Comparison of ENCODE assay signal across 16 mouse cellular contexts in the genomic region with DNA sequence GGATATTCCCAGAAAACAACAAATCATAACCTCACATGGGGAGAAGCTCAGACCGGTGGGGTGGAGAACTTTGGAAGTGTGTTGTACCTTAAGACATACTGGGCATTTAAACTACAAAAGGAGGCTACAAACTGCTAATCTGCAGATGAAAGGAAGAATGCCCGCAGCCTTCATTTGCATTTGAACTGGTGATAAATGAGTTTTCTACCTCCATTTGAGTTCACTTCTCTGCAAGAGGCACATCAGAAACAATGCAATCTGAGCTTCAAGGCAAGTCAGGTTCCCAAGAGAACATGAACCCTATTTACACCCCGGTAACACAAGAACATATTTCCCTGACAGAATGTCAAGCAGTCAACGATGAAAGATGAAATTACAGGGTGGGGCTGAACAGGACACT. TPM values are rescaled to one million over a fixed set of nuclear protein-coding genes. Genes with fewer than 3 reads are reported as not detected.
DNase-seq lines count a peak whose midpoint lies in the region; ATAC-seq and TF ChIP-seq lines count a peak whose summit lies in the region.
"Had no signal": no experiment of that assay in that cellular context is flagged by ENCODE, and none has a peak within 500 bp of the region (broad histone marks: within the 10 kb centered on the region; RNA-seq: fewer than 3 reads in every experiment).

No protein-coding gene starts in this region.

- no peak overlapping the region for H3K4me2 ChIP-seq in midbrain, embryonic 11.5 days
- no peak overlapping the region for H3K4me2 ChIP-seq in midbrain, embryonic 13.5 days (replicated peaks)
- no peak overlapping the region for H3K4me2 ChIP-seq in hindbrain, postnatal 0 days (ENCODE audit: low read depth, low read length)
- no peak overlapping the region for H3K4me2 ChIP-seq in liver, embryonic 12.5 days
- H3K4me2 ChIP-seq: intestine, embryonic 15.5 days had no signal

- DNase-seq in midbrain, embryonic 11.5 days (ENCODE audit: low spot score, missing footprints), result peak; percentile 83
- peak; percentile 53 for DNase-seq in embryo, embryonic 10.5 days (ENCODE audit: low spot score)
- DNase-seq in hindbrain, postnatal 0 days (ENCODE audit: low spot score), result no peak
- no peak for DNase-seq in limb, embryonic 10.5 days (ENCODE audit: low spot score)
- no peak for DNase-seq in liver
- DNase-seq: cerebellum, adult 11 months; gastrocnemius, postnatal 10 days had no signal

- H3K9ac ChIP-seq in midbrain, embryonic 11.5 days (ENCODE audit: low read length), result no peak overlapping the region
- H3K9ac ChIP-seq in midbrain, embryonic 13.5 days (replicated peaks), result no peak overlapping the region
- no peak overlapping the region for H3K9ac ChIP-seq in hindbrain, postnatal 0 days (replicated peaks; ENCODE audit: low read length)
- no peak overlapping the region for H3K9ac ChIP-seq in liver, embryonic 12.5 days
- H3K9ac ChIP-seq: intestine, embryonic 15.5 days had no signal

- no peak overlapping the region for H3K4me3 ChIP-seq in midbrain, embryonic 11.5 days (ENCODE audit: low read depth, low read length)
- no peak overlapping the region for H3K4me3 ChIP-seq in midbrain, embryonic 13.5 days (replicated peaks)
- no peak overlapping the region for H3K4me3 ChIP-seq in hindbrain, postnatal 0 days (ENCODE audit: low read length)
- H3K4me3 ChIP-seq in limb, embryonic 10.5 days, result no peak overlapping the region
- no peak overlapping the region for H3K4me3 ChIP-seq in liver, embryonic 12.5 days
- H3K4me3 ChIP-seq: intestine, embryonic 15.5 days; myocyte had no signal

- peaks cover 26% of the 10 kb centered on the region; the same call in 1 of the 2 replicates for H3K4me1 ChIP-seq in midbrain, embryonic 11.5 days (ENCODE audit: control insufficient read depth, insufficient read depth, low read length)
- H3K4me1 ChIP-seq in midbrain, embryonic 13.5 days (replicated peaks), result peaks cover 45% of the 10 kb centered on the region
- H3K4me1 ChIP-seq in hindbrain, postnatal 0 days (ENCODE audit: insufficient read depth, low read length), result 0 out of 2 replicates have a peak, but pooled peaks cover 4% of the 10 kb centered on the region
- H3K4me1 ChIP-seq in limb, embryonic 10.5 days, result no peaks in the 10 kb centered on the region
- H3K4me1 ChIP-seq in liver, embryonic 12.5 days, result no peaks in the 10 kb centered on the region
- H3K4me1 ChIP-seq: intestine, embryonic 15.5 days had no signal

- ATAC-seq in midbrain, embryonic 11.5 days (ENCODE audit: low FRiP score), result no peak
- no peak for ATAC-seq in midbrain, embryonic 13.5 days
- no peak for ATAC-seq in hindbrain, postnatal 0 days
- no peak for ATAC-seq in liver, embryonic 12.5 days
- ATAC-seq: intestine, embryonic 15.5 days had no signal

- H3K36me3 ChIP-seq in midbrain, embryonic 11.5 days (ENCODE audit: control insufficient read depth, insufficient read depth, low read length), result no peaks in the 10 kb centered on the region
- H3K36me3 ChIP-seq in midbrain, embryonic 13.5 days, result no peaks in the 10 kb centered on the region
- H3K36me3 ChIP-seq in hindbrain, postnatal 0 days (ENCODE audit: insufficient read depth, low read length), result no peaks in the 10 kb centered on the region
- H3K36me3 ChIP-seq in limb, embryonic 10.5 days, result no peaks in the 10 kb centered on the region
- no peaks in the 10 kb centered on the region for H3K36me3 ChIP-seq in liver, embryonic 12.5 days
- H3K36me3 ChIP-seq: intestine, embryonic 15.5 days had no signal

- H3K27me3 ChIP-seq in midbrain, embryonic 11.5 days (ENCODE audit: control insufficient read depth, insufficient read depth, low read length), result no peaks in the 10 kb centered on the region
- no peaks in the 10 kb centered on the region for H3K27me3 ChIP-seq in midbrain, embryonic 13.5 days
- no peaks in the 10 kb centered on the region for H3K27me3 ChIP-seq in hindbrain, postnatal 0 days (ENCODE audit: insufficient read depth, low read length)
- H3K27me3 ChIP-seq in limb, embryonic 10.5 days (ENCODE audit: low read depth, poor library complexity, severe bottlenecking), result no peaks in the 10 kb centered on the region
- H3K27me3 ChIP-seq in liver, embryonic 12.5 days (replicated peaks), result no peaks in the 10 kb centered on the region
- H3K27me3 ChIP-seq: intestine, embryonic 15.5 days had no signal

- 4% methylated on average over 4 of the region's 4 CpGs for WGBS in midbrain, embryonic 11.5 days
- 3% methylated on average over 4 of the region's 4 CpGs for WGBS in midbrain, embryonic 13.5 days
- WGBS in hindbrain, postnatal 0 days, result 5% methylated on average over 4 of the region's 4 CpGs
- 9% methylated on average over 4 of the region's 4 CpGs for WGBS in limb, embryonic 10.5 days
- WGBS in liver, embryonic 12.5 days (ENCODE audit: insufficient replicate concordance), result 22% methylated on average over 4 of the region's 4 CpGs

- TF ChIP-seq CTCF in hindbrain, postnatal 0 days (IDR thresholded peaks at IDR 0.05; ENCODE audit: low read depth), result no peak

- no peak overlapping the region for H3K27ac ChIP-seq in midbrain, embryonic 11.5 days (ENCODE audit: low read depth, low read length)
- no peak overlapping the region for H3K27ac ChIP-seq in midbrain, embryonic 13.5 days
- H3K27ac ChIP-seq in hindbrain, postnatal 0 days, result peak overlapping the region; percentile 27; the same call in 1 of the 2 replicates
- H3K27ac ChIP-seq in limb, embryonic 10.5 days, result no peak overlapping the region
- H3K27ac ChIP-seq in liver, embryonic 12.5 days, result no peak overlapping the region
- H3K27ac ChIP-seq: intestine, embryonic 15.5 days; kidney, postnatal 0 days; macrophage had no signal

- H3K9me3 ChIP-seq in midbrain, embryonic 11.5 days (ENCODE audit: control insufficient read depth, low read length), result no peaks in the 10 kb centered on the region
- no peaks in the 10 kb centered on the region for H3K9me3 ChIP-seq in midbrain, embryonic 13.5 days
- no peaks in the 10 kb centered on the region for H3K9me3 ChIP-seq in hindbrain, postnatal 0 days (ENCODE audit: low read length)
- H3K9me3 ChIP-seq in limb, embryonic 10.5 days (replicated peaks), result no peaks in the 10 kb centered on the region
- H3K9me3 ChIP-seq in liver, embryonic 12.5 days (replicated peaks), result no peaks in the 10 kb centered on the region
- H3K9me3 ChIP-seq: intestine, embryonic 15.5 days had no signal

RNA-seq across cellular contexts. Expression of a gene that starts 53.2 kb away (rescaled TPM):
- polyA plus RNA-seq in midbrain, embryonic 11.5 days (2014; fragmentation: Nextera tagmentation; extraction: Ambion mirVana), result not detected in 2 replicates
- polyA plus RNA-seq in midbrain, embryonic 13.5 days (2015; fragmentation: Nextera tagmentation; extraction: Ambion mirVana), result not detected in 2 replicates
- total RNA-seq in hindbrain, postnatal 0 days (2014; rRNA removed), result not detected in 2 replicates
- not detected in 2 replicates for polyA plus RNA-seq in hindbrain, postnatal 0 days (2015; fragmentation: Nextera tagmentation; extraction: Ambion mirVana)
- polyA plus RNA-seq in limb, embryonic 10.5 days (2016; fragmentation: Nextera tagmentation; extraction: Ambion mirVana), result not detected in 2 replicates
- not detected in 2 replicates for polyA plus RNA-seq in liver, embryonic 12.5 days (2016; fragmentation: Nextera tagmentation; extraction: Ambion mirVana)
- total RNA-seq: gastrocnemius, postnatal 10 days; heart, postnatal 10 days had no signal
- polyA plus RNA-seq: intestine, embryonic 15.5 days; kidney, postnatal 0 days; limb, embryonic 14.5 days; macrophage; myocyte; thymus, postnatal 0 days had no signal

Comparison
In these comparisons a context has a peak if more than half of its experiments do, and no peak if none do; other contexts are left out.
1. DNase-seq: peak in midbrain, embryonic 11.5 days (single experiment) and embryo, embryonic 10.5 days (single experiment); none in hindbrain, postnatal 0 days (single experiment), limb, embryonic 10.5 days (single experiment) and liver (single experiment).